Mouse (Mus musculus) liver, embryonic 14.5 days (tissue): ENCODE data around the gene Timeless. TPM values are rescaled to one million over a fixed set of nuclear protein-coding genes. Genes with fewer than 3 reads are reported as not detected.
"Not testable (repeated sequence)": the region's sequence is repeated elsewhere in the genome, so short reads cannot be mapped to it uniquely, and the experiment has no call there.

Source experiments
- ATAC-seq: fragments of 200-750 bp; cut with Nextera tagmentation; 2 replicates; pipeline ENCODE4 v1.8.0; 2017; ENCODE audit warnings: moderate number of reproducible peaks, mild to moderate bottlenecking, moderate library complexity; ENCODE audit not compliant: insufficient read depth
- DNase-seq, 3 experiments: peaks; one replicate each; pipeline ENCODE4 v3.0.0-alpha.2; 2012 to 2013; ENCODE audit warnings: low read depth in 3 of 3, low spot score in 3 of 3
- H3K27ac ChIP-seq: fragments of 300-500 bp; sonication (generic); 2 replicates; pipeline ENCODE4 v1.5.1; 2014; ENCODE audit warnings: moderate library complexity, mild to moderate bottlenecking, control low read depth, inconsistent platforms
- H3K27me3 ChIP-seq: fragments of 300-500 bp; sonication (generic); 2 replicates; pipeline ENCODE4 v1.6.1; 2014; ENCODE audit warnings: mild to moderate bottlenecking, low read length, moderate library complexity; ENCODE audit not compliant: control insufficient read depth, insufficient read depth
- H3K36me3 ChIP-seq: fragments of 300-500 bp; sonication (generic); replicated peaks from 2 replicates; pipeline ENCODE4 v1.6.1; 2014; ENCODE audit warnings: low read depth; ENCODE audit not compliant: control insufficient read depth, insufficient read depth
- H3K4me1 ChIP-seq, 2 experiments: fragments of 200-500 bp in 1 of 2; fragments of 300-500 bp in 1 of 2; sonication (generic) in 1 of 2; replicated peaks; 2 replicates each; pipeline ENCODE4 v1.6.1; 2012 to 2014; ENCODE audit warnings: antibody characterized with exemption in 1 of 2, inconsistent platforms in 1 of 2, low read length in 1 of 2; ENCODE audit not compliant: control insufficient read depth in 2 of 2, insufficient read depth in 2 of 2
- H3K4me2 ChIP-seq: fragments of 300-500 bp; sonication (generic); 2 replicates; pipeline ENCODE4 v1.6.1; 2014; ENCODE audit warnings: low read depth, mild to moderate bottlenecking, control low read depth, moderate library complexity
- H3K4me3 ChIP-seq, 2 experiments: fragments of 200-500 bp in 1 of 2; fragments of 300-500 bp in 1 of 2; sonication (generic) in 1 of 2; 2 replicates each; pipeline ENCODE4 v1.5.1; 2012 to 2014; ENCODE audit warnings: low read depth in 2 of 2, low read length in 2 of 2, mild to moderate bottlenecking in 2 of 2, control low read depth in 1 of 2, inconsistent platforms in 1 of 2, moderate library complexity in 1 of 2; ENCODE audit not compliant: insufficient read depth in 1 of 2
- H3K9ac ChIP-seq: fragments of 300-500 bp; sonication (generic); replicated peaks from 2 replicates; pipeline ENCODE4 v1.6.1; 2014; ENCODE audit warnings: mild to moderate bottlenecking, control low read depth, moderate library complexity
- H3K9me3 ChIP-seq: fragments of 300-500 bp; sonication (generic); 2 replicates; pipeline ENCODE4 v1.6.1; 2016; ENCODE audit warnings: low read length, mixed read lengths; ENCODE audit not compliant: control insufficient read depth
- CTCF ChIP-seq: IDR thresholded peaks from 2 replicates; pipeline ENCODE4 v1.5.1; 2016; ENCODE audit warnings: antibody characterized with exemption, low read depth, control low read depth
- EP300 ChIP-seq: IDR thresholded peaks from 2 replicates; pipeline ENCODE4 v1.6.1; 2016; ENCODE audit warnings: antibody characterized with exemption, low read depth
- WGBS: fragments of 180-500 bp; shearing (Covaris S2); extraction: QIAGEN DNeasy Blood & Tissue Kit; methylation state at CpG from one replicate; pipeline ENCODE4 v1.1.7; 2014; ENCODE audit not compliant: insufficient replicate concordance; 5-methylcytosine and 5-hydroxymethylcytosine counted together
- polyA plus RNA-seq, 2 experiments: library from polyadenylated mRNA; depleted of rRNA in 1 of 2; stranded (reverse) in 1 of 2; unstranded in 1 of 2; fragments of >200 nt; fragmentation: Nextera tagmentation in 1 of 2; extraction: Ambion mirVana in 1 of 2; gene quantifications; 2 replicates each; pipeline versions ENCODE4 v1.2.1 to v1.2.3; 2012 to 2014

Gene Timeless
- polyA plus RNA-seq, 2 experiments = 12.9 to 23.4 TPM

- no peak overlapping the region for H3K9ac ChIP-seq
These were observed 21.7 kb upstream of the Timeless start for GRCm38 (mm10) chr10:128210131-128210530.

GRCm38 (mm10) chr10:128210954-128211353, 20.9 kb upstream of the Timeless start:
- peaks cover 13% of the 10 kb centered on the region in 2 experiments for H3K4me1 ChIP-seq
- H3K9me3 ChIP-seq = no peaks in the 10 kb centered on the region
- peak overlapping the region; percentile 97 for H3K4me2 ChIP-seq
- 13% methylated on average over 14 of the region's 14 CpGs for WGBS
- peak overlapping the region; percentile 75 for H3K9ac ChIP-seq
- no peaks in the 10 kb centered on the region for H3K27me3 ChIP-seq
- DNase-seq (no peak), ATAC-seq (peak; percentile 12; the same call in 1 of the 2 replicates)
- TF ChIP-seq CTCF = no peak
- no peak for TF ChIP-seq EP300
- H3K27ac ChIP-seq = no peak overlapping the region
- peak overlapping the region; percentile 79 to 80 for H3K4me3 ChIP-seq
- no peaks in the 10 kb centered on the region for H3K36me3 ChIP-seq

More at GRCm38 (mm10) chr10:128210131-128210530, 21.7 kb upstream of the Timeless start:
- Histone ChIP-seq H3K4me3 (no peak overlapping the region), H3K27ac (no peak overlapping the region), H3K4me1 (peaks cover 13% of the 10 kb centered on the region in 2 experiments), H3K9me3 (no peaks in the 10 kb centered on the region), H3K36me3 (no peaks in the 10 kb centered on the region), H3K27me3 (no peaks in the 10 kb centered on the region), H3K4me2 (peak overlapping the region; percentile 97)
- TF ChIP-seq EP300 = no peak
- no peak for TF ChIP-seq CTCF
- no peak for ATAC-seq
- WGBS = 81% methylated on average over 2 of the region's 2 CpGs
- no peak for DNase-seq

- H3K9ac ChIP-seq = peak within 1 kb of the TSS; percentile 75
- H3K4me3 ChIP-seq = peak within 1 kb of the TSS; percentile 79 to 80
- DNase-seq (peak; percentile 69 to 84 (median 78)), ATAC-seq (peak; percentile 88)
- H3K4me2 ChIP-seq = peak within 1 kb of the TSS; percentile 97
- H3K4me1 ChIP-seq = peaks cover 13% of the 10 kb centered on the region in 2 experiments
- TF ChIP-seq EP300 (no peak), CTCF (peak; percentile 61)
- no peaks in the 10 kb centered on the region for H3K36me3 ChIP-seq
- WGBS = 1% methylated on average over 30 of the region's 30 CpGs
- no peaks in the 10 kb centered on the region for H3K9me3 ChIP-seq
- H3K27ac ChIP-seq = peak within 1 kb of the TSS; percentile 42
- H3K27me3 ChIP-seq = no peaks in the 10 kb centered on the region
These were observed 20.3 kb upstream of the Timeless start, which contains the start of gene Spryd4 for GRCm38 (mm10) chr10:128211390-128212108. Gene Spryd4, minus strand, starts transcription at chr10:128211807.

- TF ChIP-seq CTCF = no peak
- no peak for TF ChIP-seq EP300
- no peak for ATAC-seq
- 34% methylated on average over 6 of the region's 6 CpGs for WGBS
- Histone ChIP-seq H3K9ac (peak overlapping the region; percentile 75; the same call in 1 of the 2 replicates), H3K36me3 (no peaks in the 10 kb centered on the region), H3K27me3 (no peaks in the 10 kb centered on the region), H3K4me2 (peak overlapping the region; percentile 97), H3K27ac (peak overlapping the region; percentile 42), H3K9me3 (no peaks in the 10 kb centered on the region), H3K4me1 (peaks cover 13% of the 10 kb centered on the region in 2 experiments), H3K4me3 (peak overlapping the region in 1 of 2 experiments; percentile 80; a peak in 2 of 4 replicates)
- DNase-seq = no peak
These were observed 19.7 kb upstream of the Timeless start for GRCm38 (mm10) chr10:128212148-128212547.

GRCm38 (mm10) chr10:128212871-128213323, 19.0 kb upstream of the Timeless start:
- no peaks in the 10 kb centered on the region for H3K9me3 ChIP-seq
- DNase-seq (peak; percentile 43 to 69 (median 52)), ATAC-seq (peak; percentile 56; the same call in 1 of the 2 replicates)
- H3K27me3 ChIP-seq = no peaks in the 10 kb centered on the region
- peak overlapping the region; percentile 54 for H3K9ac ChIP-seq
- peak overlapping the region; percentile 54 to 70 for H3K4me3 ChIP-seq
- TF ChIP-seq CTCF (peak; percentile 83), EP300 (no peak)
- H3K36me3 ChIP-seq = no peaks in the 10 kb centered on the region
- WGBS = under 1% methylated on average over 18 of the region's 18 CpGs
- H3K4me1 ChIP-seq = peaks cover 13% of the 10 kb centered on the region in 2 experiments
- peak overlapping the region; percentile 97 for H3K4me2 ChIP-seq
- no peak overlapping the region for H3K27ac ChIP-seq

- not testable (repeated sequence) for DNase-seq, ATAC-seq, H3K9ac ChIP-seq, H3K36me3 ChIP-seq, H3K9me3 ChIP-seq, H3K4me3 ChIP-seq, H3K4me2 ChIP-seq, H3K27ac ChIP-seq, H3K27me3 ChIP-seq
- 78% methylated on average over 4 of the region's 4 CpGs for WGBS
- peaks cover 21 to 23% of the 10 kb centered on the region in 2 experiments for H3K4me1 ChIP-seq
These were observed 17.8 kb upstream of the Timeless start for GRCm38 (mm10) chr10:128214112-128214511.
